Mouse (Mus musculus) heart, adult 2 months (tissue): Measurements from ENCODE around the gene Junb.

Experiments used
- EP300 ChIP-seq: fragments of 200-500 bp; IDR thresholded peaks from 2 replicates; pipeline ENCODE4 v1.6.1; 2011; ENCODE audit warnings: low read depth, low read length, control low read depth; ENCODE audit not compliant: insufficient read depth
- POLR2A ChIP-seq: fragments of 200-500 bp; IDR thresholded peaks from 2 replicates; pipeline ENCODE4 v1.6.1; 2011; ENCODE audit warnings: mild to moderate bottlenecking, low read depth, low read length, control low read depth; ENCODE audit not compliant: insufficient read depth

GRCm38 (mm10) chr8:84979599-84980421, 1.3 kb upstream of the Junb start:
- peak; percentile 59 for TF ChIP-seq POLR2A
- no peak for TF ChIP-seq EP300
